Mouse (Mus musculus) natural killer cell, adult 2 months (primary cell): Measurements from ENCODE around the gene Pgbd5.
"Not testable (repeated sequence)": the region's sequence is repeated elsewhere in the genome, so short reads cannot be mapped to it uniquely, and the experiment has no call there.

Experiments used
- DNase-seq, 2 experiments: peaks; one replicate each; pipeline ENCODE4 v3.0.0; 2022; ENCODE audit warnings: low spot score in 2 of 2

The Pgbd5 gene

DNA sequence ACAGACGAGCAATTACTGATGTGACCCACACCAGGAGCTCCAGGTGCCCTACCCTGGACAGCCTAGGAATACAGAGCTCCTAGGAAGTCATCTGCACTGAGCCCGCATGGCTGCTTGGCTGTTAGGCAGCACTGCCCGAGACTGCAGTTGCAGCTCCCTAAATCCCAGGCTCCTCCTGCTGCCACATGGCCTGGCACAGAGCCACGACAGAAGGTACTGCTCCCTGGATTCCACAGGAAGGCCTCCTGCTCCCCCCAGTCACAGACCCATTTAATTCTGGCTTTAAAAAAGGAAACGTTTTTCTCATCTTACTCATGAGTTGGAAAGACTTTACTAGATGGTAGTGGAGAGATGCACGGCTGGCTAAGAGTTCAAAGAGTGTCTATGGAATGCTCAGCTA lies 10.0 kb downstream of the Pgbd5 start:
- DNase-seq = no peak

DNA sequence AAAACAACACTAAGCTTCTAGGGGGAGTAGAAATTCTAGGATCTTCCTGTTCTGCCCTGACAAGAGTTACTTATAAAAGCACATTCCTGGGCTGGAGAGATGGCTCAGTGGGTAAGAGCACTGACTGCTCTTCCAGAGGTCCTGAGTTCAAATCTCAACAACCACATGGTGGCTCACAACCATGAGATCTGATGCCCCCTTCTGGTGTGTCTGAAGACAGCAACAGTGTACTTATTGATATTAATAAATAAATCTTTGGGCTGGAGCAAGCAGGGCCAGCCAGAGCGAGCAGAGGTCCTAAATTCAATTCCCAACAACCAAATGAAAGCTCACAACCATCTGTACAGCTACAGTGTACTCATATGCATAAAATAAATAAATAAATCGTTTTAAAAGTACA lies 10.7 kb downstream of the Pgbd5 start:
- not testable (repeated sequence) for DNase-seq

DNA sequence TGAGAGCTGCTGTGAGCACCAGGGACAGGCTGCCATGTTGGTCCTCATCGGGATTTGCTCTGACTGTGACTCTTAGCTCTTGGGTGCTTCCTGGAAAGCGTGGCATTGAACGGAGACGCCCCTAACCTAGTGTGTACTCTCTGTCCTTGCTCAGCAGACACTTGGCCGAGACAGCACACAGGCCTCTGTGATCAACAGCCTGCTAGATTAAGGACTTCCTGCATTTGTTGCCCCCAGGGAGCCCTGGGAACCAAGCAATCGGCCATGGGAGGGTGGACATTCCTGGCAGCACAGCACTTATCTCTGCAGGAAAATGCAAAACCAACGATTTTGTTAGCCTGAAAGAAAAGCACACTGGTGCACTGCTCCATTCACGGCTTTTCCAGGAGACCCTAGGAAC lies 18.0 kb downstream of the Pgbd5 start:
- no peak for DNase-seq

GRCm38 (mm10) chr8:124418927-124419326 lies 20.5 kb downstream of the Pgbd5 start:
- DNase-seq = no peak

- no peak for DNase-seq
These were observed 21.3 kb downstream of the Pgbd5 start for GRCm38 (mm10) chr8:124418185-124418584.

GRCm38 (mm10) chr8:124416646-124417045 lies 22.8 kb downstream of the Pgbd5 start:
- DNase-seq = no peak

- DNase-seq = no peak
These were observed 23.7 kb downstream of the Pgbd5 start for GRCm38 (mm10) chr8:124415789-124416188.

DNA sequence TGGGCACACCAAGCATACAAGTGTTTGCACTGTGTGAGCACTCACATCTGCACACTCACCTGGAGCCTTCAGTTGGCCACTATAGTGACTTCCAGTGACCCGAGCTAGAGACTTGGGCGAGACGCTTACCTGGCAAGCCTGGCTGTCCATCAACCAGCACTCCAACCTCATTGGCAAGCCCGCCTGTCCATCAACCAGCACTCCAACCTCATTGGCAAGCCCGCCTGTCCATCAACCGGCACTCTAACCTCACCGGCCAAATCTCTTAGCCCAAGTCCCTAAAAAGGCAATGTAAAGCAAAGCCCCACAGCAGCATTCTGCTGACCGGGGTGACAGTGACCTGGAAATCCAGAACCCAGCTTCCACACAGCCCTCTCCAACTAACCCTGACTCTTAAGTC lies 24.5 kb downstream of the Pgbd5 start:
- DNase-seq = no peak

DNA sequence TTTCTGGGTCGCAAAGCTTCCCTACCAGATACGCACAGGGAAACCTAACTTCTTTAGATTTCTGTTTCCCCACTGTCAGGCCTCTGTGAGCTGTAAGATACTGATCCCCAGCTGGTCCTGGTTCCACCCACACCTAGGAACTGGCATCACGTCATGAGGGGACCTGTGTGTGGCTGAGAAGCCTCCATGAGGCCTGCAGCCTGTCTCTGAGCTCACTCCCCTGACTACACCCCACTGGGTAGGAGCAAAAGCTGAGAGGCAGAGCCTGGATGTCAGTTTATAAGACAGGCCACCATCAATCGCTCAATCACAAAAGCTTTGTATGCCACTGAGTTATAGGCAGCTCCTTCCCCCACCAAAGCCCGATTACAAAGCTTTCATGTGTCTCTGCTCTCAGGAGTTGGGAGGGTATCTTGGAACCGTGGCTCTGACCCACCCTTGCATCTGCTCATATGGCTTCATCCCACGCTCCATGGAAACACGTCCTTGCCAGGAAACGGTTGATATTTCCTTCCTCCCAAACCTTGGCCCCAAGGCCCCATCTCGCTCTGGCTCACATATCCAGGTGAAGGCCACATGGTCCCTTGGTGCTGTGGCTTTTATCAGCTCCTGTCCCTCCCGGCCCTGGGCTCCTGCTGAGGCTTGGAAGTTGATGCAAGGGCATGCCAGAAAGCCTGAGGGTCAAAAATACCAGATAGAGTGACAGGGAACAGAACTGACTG lies 26.1 kb downstream of the Pgbd5 start:
- DNase-seq = no peak

DNA sequence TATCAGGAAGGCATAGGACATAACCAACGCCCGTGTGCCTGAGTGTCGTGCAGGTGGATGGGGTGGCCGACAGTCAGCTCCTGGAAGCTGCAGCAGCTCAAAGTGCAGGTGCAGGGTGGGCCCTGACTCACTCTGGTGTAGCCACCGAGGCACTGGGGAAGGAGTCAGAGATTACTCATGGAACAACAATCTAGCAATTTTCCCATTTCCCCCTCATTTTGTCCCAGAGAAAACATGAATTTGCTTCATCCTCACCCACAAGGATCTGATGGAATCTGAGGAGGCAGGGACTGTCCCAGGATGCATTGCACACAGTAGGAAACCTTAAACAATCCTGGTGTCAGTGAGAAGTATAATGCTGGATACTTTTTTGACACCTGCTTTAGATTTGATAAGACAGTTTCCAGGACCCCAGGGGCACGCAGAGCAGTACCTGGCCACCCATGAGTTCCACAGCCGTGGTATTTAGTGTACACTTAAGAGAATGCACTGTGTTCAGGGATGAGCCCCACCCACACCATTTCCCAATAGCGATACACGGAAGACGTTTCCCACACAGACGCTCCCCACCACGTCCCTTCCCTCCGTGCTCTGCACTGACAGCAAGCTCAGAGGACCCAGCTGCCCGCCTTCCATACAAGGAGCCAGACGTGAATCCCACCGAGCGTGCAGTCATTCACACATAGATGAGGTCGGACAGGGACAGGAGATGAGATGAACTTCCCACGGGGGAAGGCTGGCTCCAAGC lies 26.8 kb downstream of the Pgbd5 start:
- no peak for DNase-seq

DNA sequence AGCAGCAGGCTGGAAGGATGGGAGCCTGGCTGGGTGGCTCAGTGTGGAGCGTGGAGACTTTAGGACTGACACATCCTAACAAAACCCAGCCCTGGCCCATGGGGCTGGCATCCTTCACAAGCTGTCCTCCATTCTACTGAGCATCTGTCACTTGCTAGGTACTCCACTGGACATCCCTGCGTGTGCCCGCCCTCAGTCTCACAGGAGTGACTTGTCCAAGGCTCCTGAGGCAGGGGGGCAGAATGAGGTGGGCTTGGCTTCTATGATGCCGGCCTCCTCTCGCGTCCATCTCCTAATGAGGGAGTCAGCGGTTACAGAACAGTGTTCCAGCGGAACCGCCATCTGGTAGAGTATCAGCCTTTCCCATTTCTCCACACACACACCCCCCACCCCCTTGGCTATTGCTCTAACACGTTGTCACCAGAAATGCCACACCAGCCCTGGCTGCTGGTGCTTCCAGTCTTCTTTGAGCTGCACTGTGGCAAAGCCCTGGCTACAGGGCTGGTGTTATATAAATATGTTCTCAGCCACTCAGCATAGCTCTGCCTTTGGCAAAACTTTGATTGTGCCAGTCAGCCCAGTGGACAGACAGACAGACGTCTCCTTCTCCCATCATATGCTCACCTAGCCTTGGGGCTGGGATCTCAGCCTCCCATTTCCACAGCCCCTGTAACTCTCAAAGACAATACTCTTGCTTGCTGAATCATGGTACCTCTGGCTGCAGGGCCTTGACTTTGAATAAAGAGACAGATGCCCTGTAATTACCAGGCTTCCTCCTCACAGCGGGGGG lies 34.8 kb downstream of the Pgbd5 start:
- DNase-seq = no peak

GRCm38 (mm10) chr8:124403876-124404275 lies 35.6 kb downstream of the Pgbd5 start:
- DNase-seq = no peak

GRCm38 (mm10) chr8:124399403-124399861 lies 40.0 kb downstream of the Pgbd5 start:
- no peak for DNase-seq

GRCm38 (mm10) chr8:124398843-124399402 lies 40.5 kb downstream of the Pgbd5 start:
- peak in 1 of 2 experiments; percentile 5 for DNase-seq

GRCm38 (mm10) chr8:124397321-124398065 lies 42.0 kb downstream of the Pgbd5 start:
- DNase-seq = no peak

- no peak for DNase-seq
These were observed 42.9 kb downstream of the Pgbd5 start for GRCm38 (mm10) chr8:124396531-124396930.

- no peak for DNase-seq
These were observed 44.1 kb downstream of the Pgbd5 start for GRCm38 (mm10) chr8:124395392-124395791.

GRCm38 (mm10) chr8:124394951-124395350 lies 44.5 kb downstream of the Pgbd5 start:
- no peak for DNase-seq

DNA sequence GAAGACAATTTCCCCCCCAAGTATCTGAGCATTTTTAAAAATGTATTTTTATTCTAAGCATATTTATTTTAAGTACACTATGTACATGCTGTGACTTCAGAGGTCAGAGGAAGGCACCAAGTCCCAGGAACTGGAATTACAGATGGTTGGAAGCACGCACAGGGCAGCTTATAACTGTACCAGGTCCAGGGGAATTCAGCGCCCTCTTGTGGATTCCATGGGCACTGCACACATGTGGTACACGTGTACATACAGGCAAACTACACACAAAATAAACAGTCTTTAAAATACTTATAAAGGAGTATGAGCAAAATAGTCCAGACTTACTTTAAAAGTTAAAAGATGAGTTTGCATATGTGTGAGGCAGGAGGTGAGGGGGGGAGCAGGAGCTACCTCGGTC lies 45.5 kb downstream of the Pgbd5 start:
- no peak for DNase-seq

GRCm38 (mm10) chr8:124393013-124393412 lies 46.4 kb downstream of the Pgbd5 start:
- DNase-seq = no peak

DNA sequence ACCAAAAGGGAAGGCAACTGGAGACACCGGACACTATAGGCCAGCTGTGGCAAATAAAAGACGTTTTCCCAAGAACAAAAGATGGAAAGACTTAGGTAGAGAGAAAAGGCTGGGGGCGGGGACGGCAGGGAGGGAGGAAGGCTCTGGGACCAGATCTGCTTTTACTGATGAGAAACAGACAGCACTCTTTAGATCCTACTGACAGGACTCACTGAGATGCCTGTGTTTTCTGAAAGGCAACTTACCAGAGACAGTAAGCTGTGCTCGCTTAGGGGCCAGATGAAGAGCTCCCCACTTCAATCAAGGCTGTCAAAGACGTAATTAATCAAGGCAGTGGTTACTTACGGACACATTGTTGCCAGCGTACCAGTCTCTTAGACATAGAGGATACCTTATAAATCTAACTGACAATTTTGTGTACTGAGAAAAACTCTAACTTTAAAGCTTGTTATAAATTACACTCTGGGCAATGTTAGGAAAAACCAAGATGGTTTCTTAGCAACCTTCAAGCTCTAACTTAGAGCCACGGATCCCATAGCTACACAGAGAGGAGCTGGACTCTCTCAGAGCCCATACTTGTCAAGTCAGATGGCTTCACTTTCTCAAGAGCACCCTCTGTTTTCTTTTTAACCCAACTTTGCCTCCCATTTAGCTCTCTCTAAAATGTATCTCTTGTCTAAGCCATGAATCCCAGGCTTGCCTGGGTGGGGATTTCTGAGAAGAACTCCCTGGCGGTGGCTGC lies 47.0 kb downstream of the Pgbd5 start:
- no peak for DNase-seq
